Mouse (Mus musculus) heart, postnatal 0 days (tissue): ENCODE measurements around the gene Dock8. TPM values are rescaled to one million over a fixed set of nuclear protein-coding genes. Genes with fewer than 3 reads are reported as not detected.

ENCODE experiments used
- ATAC-seq: fragments of 200-750 bp; cut with Nextera tagmentation; 2 replicates; pipeline ENCODE4 v1.8.0; 2017; ENCODE audit warnings: low read depth, moderate number of reproducible peaks, moderate library complexity; ENCODE audit not compliant: insufficient read depth
- DNase-seq: peaks from one replicate; pipeline ENCODE4 v3.0.0-alpha.2; 2016; ENCODE audit warnings: low spot score
- H3K27ac ChIP-seq: fragments of 300-500 bp; sonication (generic); 2 replicates; pipeline ENCODE4 v1.5.1; 2014; ENCODE audit warnings: low read depth, mild to moderate bottlenecking
- H3K27me3 ChIP-seq: fragments of 300-500 bp; sonication (generic); 2 replicates; pipeline ENCODE4 v1.6.1; 2014; ENCODE audit warnings: low read length, mixed read lengths; ENCODE audit not compliant: control insufficient read depth, insufficient read depth
- H3K36me3 ChIP-seq: fragments of 300-500 bp; sonication (generic); replicated peaks from 2 replicates; pipeline ENCODE4 v1.6.1; 2014; ENCODE audit warnings: low read length, mixed read lengths; ENCODE audit not compliant: control insufficient read depth, insufficient read depth
- H3K4me1 ChIP-seq: fragments of 300-500 bp; sonication (generic); 2 replicates; pipeline ENCODE4 v1.6.1; 2014; ENCODE audit warnings: antibody characterized with exemption; ENCODE audit not compliant: control insufficient read depth, insufficient read depth
- H3K4me2 ChIP-seq: fragments of 300-500 bp; sonication (generic); 2 replicates; pipeline ENCODE4 v1.6.1; 2014; ENCODE audit warnings: low read depth, mild to moderate bottlenecking, low read length, moderate library complexity
- H3K4me3 ChIP-seq: fragments of 300-500 bp; sonication (generic); 2 replicates; pipeline ENCODE4 v1.5.1; 2014; ENCODE audit warnings: low read depth, low read length
- H3K9ac ChIP-seq: fragments of 300-500 bp; sonication (generic); replicated peaks from 2 replicates; pipeline ENCODE4 v1.6.1; 2014; ENCODE audit warnings: low read depth, low read length, mixed read lengths
- H3K9me3 ChIP-seq: fragments of 300-500 bp; sonication (generic); replicated peaks from 2 replicates; pipeline ENCODE4 v1.6.1; 2016; ENCODE audit warnings: low read length; ENCODE audit not compliant: control insufficient read depth
- CTCF ChIP-seq: IDR thresholded peaks from 2 replicates; pipeline ENCODE4 v1.5.1; 2016; ENCODE audit warnings: antibody characterized with exemption, control low read depth, low read depth
- EP300 ChIP-seq: IDR thresholded peaks from 2 replicates; pipeline ENCODE4 v1.6.1; 2016; ENCODE audit warnings: antibody characterized with exemption, low read depth
- WGBS: fragments of 180-500 bp; shearing (Covaris S2); extraction: QIAGEN DNeasy Blood & Tissue Kit; methylation state at CpG from one replicate; pipeline ENCODE4 v1.1.7; 2014; 5-methylcytosine and 5-hydroxymethylcytosine counted together
- polyA plus RNA-seq: library from polyadenylated mRNA; unstranded; fragments of >200 nt; fragmentation: Nextera tagmentation; extraction: Ambion mirVana; gene quantifications from 2 replicates; pipeline ENCODE4 v1.2.1, GENCODE M21; 2015
- total RNA-seq: library from RNA; depleted of rRNA; stranded (reverse); fragments of >200 nt; gene quantifications from 2 replicates; pipeline ENCODE4 v1.2.3, GENCODE M21; 2014; ENCODE audit warnings: low replicate concordance

Dock8 gene
- total and polyA plus RNA-seq, 2 experiments from 2014 or later: 2.4 to 6.0 TPM

DNA sequence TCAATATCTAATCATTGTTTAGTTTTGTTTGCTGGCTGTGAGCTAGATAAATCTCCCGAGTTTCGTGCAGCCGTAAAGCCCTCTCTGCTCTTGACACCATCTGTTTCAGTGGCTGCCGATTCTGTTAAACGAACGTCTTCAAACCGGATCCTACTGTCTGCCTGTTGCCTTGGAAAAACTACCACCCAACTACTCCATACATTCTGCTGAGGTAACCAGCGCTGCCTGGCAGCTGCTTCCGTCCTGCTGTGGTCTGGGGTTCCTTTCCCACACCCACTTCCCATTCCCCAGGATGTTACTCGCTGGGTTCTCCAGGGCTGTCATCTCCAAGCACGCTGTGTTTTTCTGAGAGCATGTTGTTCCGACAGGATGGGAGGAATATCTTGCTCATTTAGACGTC, 123.7 kb downstream of the Dock8 start:
- 35% methylated on average over 13 of the region's 13 CpGs for WGBS
- no peak for DNase-seq
- no peak overlapping the region for H3K9ac ChIP-seq
- H3K4me2 ChIP-seq: peak overlapping the region; percentile 36
- H3K27me3 ChIP-seq: no peaks in the 10 kb centered on the region
- no peaks in the 10 kb centered on the region for H3K9me3 ChIP-seq
- H3K4me1 ChIP-seq: no peaks in the 10 kb centered on the region; the same call in 1 of the 2 replicates
- no peak overlapping the region for H3K27ac ChIP-seq
- no peak for TF ChIP-seq EP300
- no peaks in the 10 kb centered on the region for H3K36me3 ChIP-seq
- no peak overlapping the region for H3K4me3 ChIP-seq
- ATAC-seq: no peak

DNA sequence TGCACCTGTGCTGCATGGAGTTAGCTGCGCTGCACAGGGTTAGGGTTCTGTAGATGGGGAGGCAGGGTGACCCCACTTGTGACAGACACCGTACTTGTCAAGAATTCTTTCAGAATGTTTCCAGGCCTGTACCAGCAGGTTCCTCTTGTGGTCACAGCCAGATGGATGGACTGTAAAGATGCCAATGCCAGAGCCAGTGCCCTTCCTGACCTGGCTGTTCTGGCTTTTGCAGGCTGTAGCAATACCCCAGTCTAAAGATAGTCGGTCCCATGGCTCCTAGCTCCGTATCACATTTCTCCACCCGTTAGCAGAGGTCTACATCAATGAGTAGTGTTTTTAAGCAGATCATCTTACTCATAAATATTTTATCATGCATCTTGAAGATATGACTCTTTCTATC, 124.1 kb downstream of the Dock8 start:
- DNase-seq: no peak
- ATAC-seq: no peak
- TF ChIP-seq EP300 (no peak), CTCF (no peak)
- H3K9me3 ChIP-seq: no peaks in the 10 kb centered on the region
- no peaks in the 10 kb centered on the region; the same call in 1 of the 2 replicates for H3K4me1 ChIP-seq
- no peak overlapping the region for H3K9ac ChIP-seq
- H3K27me3 ChIP-seq: no peaks in the 10 kb centered on the region
- no peak overlapping the region for H3K4me3 ChIP-seq
- H3K36me3 ChIP-seq: no peaks in the 10 kb centered on the region
- WGBS: 57% methylated on average over 5 of the region's 5 CpGs
- H3K4me2 ChIP-seq: 0 out of 2 replicates have a peak overlapping the region, but pooled peaks have one; percentile 36
- no peak overlapping the region for H3K27ac ChIP-seq

DNA sequence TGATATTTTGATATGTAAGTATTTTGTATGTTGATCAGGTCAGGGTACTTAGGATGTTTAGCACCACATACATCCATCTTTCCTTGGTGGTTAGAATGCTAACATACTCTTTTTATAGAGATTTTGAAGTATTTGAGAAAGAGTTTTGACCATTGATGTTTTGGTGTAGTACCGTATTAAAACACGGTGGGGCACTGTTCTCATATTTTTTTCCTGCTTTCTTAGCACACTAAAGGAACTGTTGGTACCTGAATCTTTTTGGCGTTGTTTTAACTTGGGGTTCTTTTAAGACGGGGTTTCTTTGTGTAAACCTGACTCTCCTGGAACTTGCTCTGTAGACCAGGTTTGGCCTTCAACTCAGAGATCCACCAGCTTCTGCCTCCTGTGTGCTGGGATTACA, 133.0 kb downstream of the Dock8 start:
- ATAC-seq (no peak), DNase-seq (peak; percentile 48)
- Histone ChIP-seq H3K27ac (no peak overlapping the region), H3K4me2 (no peak overlapping the region), H3K4me3 (no peak overlapping the region), H3K4me1 (no peaks in the 10 kb centered on the region), H3K36me3 (no peaks in the 10 kb centered on the region), H3K9ac (no peak overlapping the region), H3K9me3 (no peaks in the 10 kb centered on the region), H3K27me3 (no peaks in the 10 kb centered on the region)
- 13% methylated on average over 4 of the region's 4 CpGs for WGBS
- TF ChIP-seq CTCF (peak; percentile 57), EP300 (no peak)

- Histone ChIP-seq H3K4me1 (peaks cover 5% of the 10 kb centered on the region; the same call in 1 of the 2 replicates), H3K4me3 (no peak overlapping the region), H3K9me3 (no peaks in the 10 kb centered on the region), H3K27ac (no peak overlapping the region), H3K36me3 (no peaks in the 10 kb centered on the region), H3K4me2 (no peak overlapping the region), H3K9ac (no peak overlapping the region), H3K27me3 (no peaks in the 10 kb centered on the region)
- DNase-seq: no peak
- 77% methylated on average over 2 of the region's 2 CpGs for WGBS
- TF ChIP-seq CTCF (no peak), EP300 (no peak)
- no peak for ATAC-seq
These were observed 134.6 kb downstream of the Dock8 start for GRCm38 (mm10) chr19:25133959-25134358.

DNA sequence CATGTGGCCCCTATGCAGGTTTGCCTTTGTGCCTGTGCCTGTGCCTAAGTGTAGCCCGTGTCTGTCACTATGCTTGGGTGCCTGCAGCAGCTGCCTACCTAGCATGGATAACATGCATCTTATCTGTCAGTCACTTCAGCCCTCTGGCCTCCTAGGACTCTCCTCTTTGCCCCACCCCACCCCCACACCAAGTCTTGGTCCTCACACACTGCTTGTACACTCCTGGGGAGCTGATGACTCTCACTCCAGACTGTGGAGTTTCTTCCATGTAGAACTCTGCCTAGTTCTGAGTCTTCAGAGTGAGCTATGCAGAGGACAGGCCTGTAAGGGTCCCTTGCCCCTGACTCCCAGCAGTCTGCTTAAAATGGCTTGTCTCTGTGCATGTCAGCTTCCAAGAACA, 136.8 kb downstream of the Dock8 start:
- Histone ChIP-seq H3K4me2 (no peak overlapping the region), H3K27me3 (no peaks in the 10 kb centered on the region), H3K9ac (no peak overlapping the region), H3K4me3 (no peak overlapping the region), H3K36me3 (no peaks in the 10 kb centered on the region), H3K9me3 (no peaks in the 10 kb centered on the region), H3K4me1 (peaks cover 5% of the 10 kb centered on the region; the same call in 1 of the 2 replicates), H3K27ac (no peak overlapping the region)
- ATAC-seq (no peak), DNase-seq (no peak)
- WGBS: 47% methylated on average over 1 of the region's 1 CpGs
- TF ChIP-seq CTCF: no peak
- no peak for TF ChIP-seq EP300
